Mouse (Mus musculus) MEL (cell line): Measurements from ENCODE around the gene Trp53rkb. TPM values are rescaled to one million over a fixed set of nuclear protein-coding genes. Genes with fewer than 3 reads are reported as not detected.
A peak's percentile ranks its signal among the peaks of the same experiment; 100 is the strongest.

Source experiments
- DNase-seq: peaks from one replicate; pipeline ENCODE4 v3.0.0; 2011; ENCODE audit warnings: low read depth, low spot score
- H3K27ac ChIP-seq: 2 replicates; pipeline ENCODE4 v1.5.1; 2012; ENCODE audit warnings: low read depth, mild to moderate bottlenecking, control low read depth, low read length, moderate library complexity; ENCODE audit not compliant: control insufficient read depth
- H3K27me3 ChIP-seq, 2 experiments: fragments of 150-350 bp in 1 of 2; sonication (generic) in 1 of 2; 2 replicates each; pipeline ENCODE4 v1.6.1; 2012; ENCODE audit warnings: low read length in 2 of 2, mild to moderate bottlenecking in 2 of 2, improper control_type of control experiment in 1 of 2, moderate library complexity in 1 of 2; ENCODE audit not compliant: insufficient read depth in 2 of 2, control insufficient read depth in 1 of 2
- H3K36me3 ChIP-seq, 2 experiments: 2 replicates each; pipeline ENCODE4 v1.6.1; 2012 to 2014; ENCODE audit warnings: low read length in 2 of 2, improper control_type of control experiment in 1 of 2, inconsistent platforms in 1 of 2, mild to moderate bottlenecking in 1 of 2; ENCODE audit not compliant: insufficient read depth in 2 of 2, control insufficient read depth in 1 of 2
- H3K4me1 ChIP-seq, 2 experiments: fragments of 150-350 bp in 1 of 2; sonication (generic) in 1 of 2; 2 replicates each; pipeline ENCODE4 v1.6.1; 2012; ENCODE audit warnings: low read length in 2 of 2, improper control_type of control experiment in 1 of 2, mild to moderate bottlenecking in 1 of 2; ENCODE audit not compliant: insufficient read depth in 2 of 2, control insufficient read depth in 1 of 2
- H3K4me3 ChIP-seq, 2 experiments: fragments of 150-350 bp in 1 of 2; sonication (generic) in 1 of 2; 2 replicates each; pipeline ENCODE4 v1.5.1; 2012; ENCODE audit warnings: low read depth in 2 of 2, low read length in 2 of 2, mild to moderate bottlenecking in 2 of 2, moderate library complexity in 2 of 2, control low read depth in 1 of 2, improper control_type of control experiment in 1 of 2; ENCODE audit not compliant: control insufficient read depth in 1 of 2, insufficient read depth in 1 of 2
- H3K79me2 ChIP-seq: 2 replicates; pipeline ENCODE4 v1.6.1; 2012; ENCODE audit warnings: mild to moderate bottlenecking, low read length, moderate library complexity; ENCODE audit not compliant: control insufficient read depth, poor library complexity, insufficient read depth
- H3K9ac ChIP-seq: 2 replicates; pipeline ENCODE4 v1.6.1; 2012; ENCODE audit warnings: low read depth, mild to moderate bottlenecking, control low read depth, low read length, moderate library complexity; ENCODE audit not compliant: control insufficient read depth, poor library complexity, severe bottlenecking
- H3K9me3 ChIP-seq: fragments of 150-350 bp; sonication (generic); replicated peaks from 2 replicates; pipeline ENCODE4 v1.6.1; 2012; ENCODE audit warnings: mild to moderate bottlenecking, low read length, improper control_type of control experiment, moderate library complexity; ENCODE audit not compliant: insufficient read depth
- BHLHE40 ChIP-seq: IDR thresholded peaks from 2 replicates; pipeline ENCODE4 v1.6.1; 2012; ENCODE audit warnings: low read depth, mild to moderate bottlenecking, inconsistent platforms, low read length, improper control_type of control experiment, borderline replicate concordance
- CHD2 ChIP-seq: IDR thresholded peaks from 2 replicates; pipeline ENCODE4 v1.6.1; 2011; ENCODE audit warnings: low read length, improper control_type of control experiment
- CTCF ChIP-seq, 3 experiments: IDR thresholded peaks in 2 of 3; conservative IDR thresholded peaks in 1 of 3; 2 replicates each; pipeline ENCODE4 v1.5.1; 2011 to 2012; ENCODE audit warnings: low read length in 3 of 3, low read depth in 2 of 3, mild to moderate bottlenecking in 2 of 3, improper control_type of control experiment in 1 of 3, inconsistent platforms in 1 of 3, mixed read lengths in 1 of 3, moderate library complexity in 1 of 3; ENCODE audit not compliant: control insufficient read depth in 1 of 3, insufficient read depth in 1 of 3, poor library complexity in 1 of 3, severe bottlenecking in 1 of 3
- EP300 ChIP-seq, 2 experiments: IDR thresholded peaks; 2 replicates each; pipeline ENCODE4 v1.6.1; 2011; ENCODE audit warnings: improper control_type of control experiment in 2 of 2, low read length in 2 of 2, low read depth in 1 of 2, mild to moderate bottlenecking in 1 of 2
- GATA1 ChIP-seq: IDR thresholded peaks from 2 replicates; pipeline ENCODE4 v1.6.1; 2011; ENCODE audit warnings: low read depth, low read length, improper control_type of control experiment
- HCFC1 ChIP-seq: IDR thresholded peaks from 2 replicates; pipeline ENCODE4 v1.6.1; 2012; ENCODE audit warnings: low read depth, mild to moderate bottlenecking, inconsistent platforms, low read length, improper control_type of control experiment, moderate library complexity
- KAT2A ChIP-seq: conservative IDR thresholded peaks from 2 replicates; pipeline ENCODE4 v1.6.1; 2012; ENCODE audit warnings: low read depth, low read length, improper control_type of control experiment, inconsistent platforms
- MAX ChIP-seq: IDR thresholded peaks from 2 replicates; pipeline ENCODE4 v1.6.1; 2011; ENCODE audit warnings: low read length, improper control_type of control experiment
- MXI1 ChIP-seq: IDR thresholded peaks from 2 replicates; pipeline ENCODE4 v1.6.1; 2011; ENCODE audit warnings: mild to moderate bottlenecking, low read depth, low read length, improper control_type of control experiment
- MYC ChIP-seq: IDR thresholded peaks from 2 replicates; pipeline ENCODE4 v1.6.1; 2011; ENCODE audit warnings: low read depth, mild to moderate bottlenecking, low read length, improper control_type of control experiment, moderate library complexity
- NRF1 ChIP-seq: IDR thresholded peaks from 2 replicates; pipeline ENCODE4 v1.6.1; 2014; ENCODE audit warnings: low read depth, mild to moderate bottlenecking, inconsistent platforms, low read length, improper control_type of control experiment, moderate library complexity; ENCODE audit not compliant: poor library complexity, insufficient read depth, severe bottlenecking
- POLR2A ChIP-seq, 2 experiments: IDR thresholded peaks; 2 replicates each; pipeline ENCODE4 v1.6.1; 2011 to 2012; ENCODE audit warnings: low read length in 2 of 2, mild to moderate bottlenecking in 2 of 2, control low read depth in 1 of 2, improper control_type of control experiment in 1 of 2, low read depth in 1 of 2, moderate library complexity in 1 of 2; ENCODE audit not compliant: control insufficient read depth in 1 of 2, insufficient read depth in 1 of 2, poor library complexity in 1 of 2
- POLR2AphosphoS5 ChIP-seq: IDR thresholded peaks from 2 replicates; pipeline ENCODE4 v1.6.1; 2012; ENCODE audit warnings: low read depth, borderline replicate concordance, mild to moderate bottlenecking, inconsistent platforms, low read length, moderate library complexity, mixed read lengths
- RAD21 ChIP-seq: IDR thresholded peaks from 2 replicates; pipeline ENCODE4 v1.6.1; 2011; ENCODE audit warnings: mild to moderate bottlenecking, low read depth, low read length, improper control_type of control experiment
- RCOR1 ChIP-seq: IDR thresholded peaks from 2 replicates; pipeline ENCODE4 v1.6.1; 2012; ENCODE audit warnings: low read depth, mild to moderate bottlenecking, inconsistent platforms, low read length, improper control_type of control experiment
- SIN3A ChIP-seq: IDR thresholded peaks from 2 replicates; pipeline ENCODE4 v1.6.1; 2012; ENCODE audit warnings: low read length, improper control_type of control experiment, inconsistent platforms
- SMC3 ChIP-seq: IDR thresholded peaks from 2 replicates; pipeline ENCODE4 v1.6.1; 2011; ENCODE audit warnings: low read depth, low read length, improper control_type of control experiment
- TCF12 ChIP-seq: IDR thresholded peaks from 2 replicates; pipeline ENCODE4 v1.6.1; 2014; ENCODE audit warnings: low read depth, mild to moderate bottlenecking, inconsistent platforms, low read length, improper control_type of control experiment, moderate library complexity
- ZC3H11A ChIP-seq: IDR thresholded peaks from 2 replicates; pipeline ENCODE4 v1.6.1; 2012; ENCODE audit warnings: low read depth, mild to moderate bottlenecking, inconsistent platforms, low read length, improper control_type of control experiment
- ZKSCAN1 ChIP-seq: IDR thresholded peaks from 2 replicates; pipeline ENCODE4 v1.6.1; 2012; ENCODE audit warnings: low read depth, mild to moderate bottlenecking, inconsistent platforms, low read length, improper control_type of control experiment, moderate library complexity
- ZMIZ1 ChIP-seq: IDR thresholded peaks from 2 replicates; pipeline ENCODE4 v1.6.1; 2012; ENCODE audit warnings: low read depth, mild to moderate bottlenecking, inconsistent platforms, low read length, improper control_type of control experiment, moderate library complexity
- polyA plus RNA-seq, 2 experiments: library from polyadenylated mRNA; stranded (reverse) in 1 of 2; unstranded in 1 of 2; fragments of >175 nt in 1 of 2; fragments of >200 nt in 1 of 2; gene quantifications; 2 replicates each; pipeline versions ENCODE4 v1.2.1 to v1.2.4; 2012; ENCODE audit warnings: low replicate concordance in 2 of 2, low read depth in 1 of 2; ENCODE audit not compliant: insufficient read length in 2 of 2, insufficient read depth in 1 of 2, missing spikeins in 1 of 2
- total RNA-seq: library from RNA; depleted of rRNA; stranded (reverse); fragments of 300-350 nt; gene quantifications from 2 replicates; pipeline ENCODE4 v1.2.3, GENCODE M21; 2012

Gene Trp53rkb
- total and polyA plus RNA-seq, 3 experiments: 6.8 to 8.9 TPM; not detected in 1

- H3K4me1 ChIP-seq: no peaks in the 10 kb centered on the region
- H3K27ac ChIP-seq: no peak overlapping the region
- H3K79me2 ChIP-seq: no peaks in the 10 kb centered on the region
- TF ChIP-seq MXI1: no peak
- no peak for TF ChIP-seq CTCF (IDR thresholded peaks at IDR 0.05 in 2 of 3, conservative IDR thresholded peaks at IDR 0.05 in 1 of 3; ENCODE audit: control insufficient read depth in 1 of 3, insufficient read depth in 1 of 3, low read depth in 2 of 3, low read length in 3 of 3, poor library complexity in 1 of 3, severe bottlenecking in 1 of 3)
- no peaks in the 10 kb centered on the region for H3K9me3 ChIP-seq
- H3K36me3 ChIP-seq: no peaks in the 10 kb centered on the region
- no peak for DNase-seq
- no peaks in the 10 kb centered on the region for H3K27me3 ChIP-seq
- H3K4me3 ChIP-seq: no peak overlapping the region
- H3K9ac ChIP-seq: no peak overlapping the region
These were observed 18.1 kb upstream of the Trp53rkb start for GRCm38 (mm10) chr2:166774275-166774674.

GRCm38 (mm10) chr2:166775357-166775893 lies 16.9 kb upstream of the Trp53rkb start:
- H3K27me3 ChIP-seq: no peaks in the 10 kb centered on the region
- no peak overlapping the region for H3K4me3 ChIP-seq
- H3K9me3 ChIP-seq: no peaks in the 10 kb centered on the region
- no peak overlapping the region for H3K9ac ChIP-seq
- TF ChIP-seq CHD2 (no peak), GATA1 (no peak), POLR2AphosphoS5 (no peak), MXI1 (no peak), KAT2A (no peak), EP300 (IDR thresholded peaks at IDR 0.05; ENCODE audit: low read depth in 1 of 2, low read length in 2 of 2) (no peak), POLR2A (IDR thresholded peaks at IDR 0.05; ENCODE audit: control insufficient read depth in 1 of 2, insufficient read depth in 1 of 2, low read depth in 1 of 2, low read length in 2 of 2, poor library complexity in 1 of 2) (no peak), RAD21 (no peak), MYC (no peak), NRF1 (no peak), ZC3H11A (no peak), ZMIZ1 (no peak), BHLHE40 (no peak), RCOR1 (no peak), MAX (no peak)
- no peaks in the 10 kb centered on the region for H3K4me1 ChIP-seq
- H3K27ac ChIP-seq: no peak overlapping the region
- no peak for DNase-seq
- H3K36me3 ChIP-seq: no peaks in the 10 kb centered on the region
- no peaks in the 10 kb centered on the region for H3K79me2 ChIP-seq

GRCm38 (mm10) chr2:166776272-166776671 lies 16.1 kb upstream of the Trp53rkb start:
- H3K9me3 ChIP-seq: no peaks in the 10 kb centered on the region
- no peaks in the 10 kb centered on the region for H3K79me2 ChIP-seq
- H3K9ac ChIP-seq: no peak overlapping the region
- H3K27me3 ChIP-seq: no peaks in the 10 kb centered on the region
- no peak for TF ChIP-seq ZKSCAN1
- peak; percentile 63 for TF ChIP-seq SMC3
- no peak for TF ChIP-seq BHLHE40
- TF ChIP-seq ZC3H11A: peak; percentile 42
- no peak for TF ChIP-seq MXI1
- no peak for TF ChIP-seq SIN3A
- no peak for TF ChIP-seq HCFC1
- TF ChIP-seq CTCF (IDR thresholded peaks at IDR 0.05 in 2 of 3, conservative IDR thresholded peaks at IDR 0.05 in 1 of 3; ENCODE audit: control insufficient read depth in 1 of 3, insufficient read depth in 1 of 3, low read depth in 2 of 3, low read length in 3 of 3, poor library complexity in 1 of 3, severe bottlenecking in 1 of 3): peak; percentile 47 to 57 (median 51)
- TF ChIP-seq RAD21: peak; percentile 40
- no peak for TF ChIP-seq TCF12
- peak; percentile 54 for DNase-seq
- H3K36me3 ChIP-seq: no peaks in the 10 kb centered on the region
- no peaks in the 10 kb centered on the region for H3K4me1 ChIP-seq
- H3K4me3 ChIP-seq: no peak overlapping the region
- no peak overlapping the region for H3K27ac ChIP-seq
